Mouse (Mus musculus): Measurements from ENCODE around the gene Sash1.

The Sash1 gene

GRCm38 (mm10) chr10:8898831-8899511, 13.1 kb upstream of the Sash1 start:
- no peak for DNase-seq (ENCODE audit: low read depth, low spot score)

DNA sequence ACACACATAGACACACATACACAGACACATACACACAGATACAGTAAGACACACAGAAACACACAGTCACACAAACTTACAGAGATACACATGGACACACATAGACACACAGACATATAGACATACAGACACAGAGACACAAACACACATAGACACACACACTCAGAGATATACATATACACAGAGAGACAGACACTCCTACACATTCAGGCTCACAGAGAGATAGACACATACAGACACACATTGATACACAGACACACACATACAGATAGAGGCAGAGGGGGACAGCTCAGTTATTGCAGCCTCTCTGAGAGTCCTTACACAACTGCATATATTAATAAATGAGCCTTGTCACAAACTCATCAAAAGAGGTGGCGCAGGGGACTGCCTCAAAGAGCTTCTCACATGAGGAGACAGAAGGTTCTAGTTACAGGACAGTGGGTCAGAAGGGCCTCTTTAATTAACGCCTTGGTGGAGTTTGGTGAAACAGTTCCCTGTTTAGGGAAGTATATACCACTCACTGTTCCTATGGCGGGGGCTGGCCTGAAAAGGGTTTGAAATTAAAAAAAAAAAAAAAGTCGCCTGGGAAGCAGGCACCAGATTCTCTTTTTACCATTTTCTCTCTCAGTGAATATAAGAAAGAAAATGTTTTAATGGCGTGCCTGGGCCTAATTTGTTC, 12.4 kb upstream of the Sash1 start:
- DNase-seq (ENCODE audit: low read depth, low spot score), result no peak

- no peak for DNase-seq (ENCODE audit: low read depth, low spot score)
Observed at GRCm38 (mm10) chr10:8894965-8895515, 9.2 kb upstream of the Sash1 start.

GRCm38 (mm10) chr10:8890511-8890910, 4.6 kb upstream of the Sash1 start:
- DNase-seq (ENCODE audit: low read depth, low spot score), result no peak

DNA sequence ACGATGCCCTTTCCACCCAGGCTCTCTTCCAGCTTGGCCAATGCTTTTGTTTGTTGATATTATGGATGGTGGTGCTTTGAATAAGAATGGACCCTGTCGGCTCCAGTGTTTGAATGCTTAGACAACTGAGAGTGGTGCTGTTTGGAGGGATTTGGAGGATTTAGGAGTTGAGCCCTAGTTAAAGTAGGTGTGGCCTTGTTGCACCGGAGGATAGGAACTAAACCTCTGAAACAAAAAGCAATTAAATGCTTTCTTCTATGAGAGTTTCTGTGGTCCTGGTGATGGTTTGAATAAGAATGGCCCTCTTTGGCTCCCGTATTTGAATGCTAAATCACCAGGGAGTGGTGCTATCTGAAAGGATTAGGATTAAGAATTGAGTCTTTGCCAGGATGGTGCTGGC, 3.5 kb upstream of the Sash1 start:
- peak; percentile 50 for DNase-seq (ENCODE audit: low read depth, low spot score)

- no peak for DNase-seq (ENCODE audit: low read depth, low spot score)
Observed at GRCm38 (mm10) chr10:8886528-8886854, 621 bp upstream of the Sash1 start.

GRCm38 (mm10) chr10:8885201-8885600, 669 bp downstream of the Sash1 start:
- no peak for DNase-seq (ENCODE audit: low read depth, low spot score)

DNA sequence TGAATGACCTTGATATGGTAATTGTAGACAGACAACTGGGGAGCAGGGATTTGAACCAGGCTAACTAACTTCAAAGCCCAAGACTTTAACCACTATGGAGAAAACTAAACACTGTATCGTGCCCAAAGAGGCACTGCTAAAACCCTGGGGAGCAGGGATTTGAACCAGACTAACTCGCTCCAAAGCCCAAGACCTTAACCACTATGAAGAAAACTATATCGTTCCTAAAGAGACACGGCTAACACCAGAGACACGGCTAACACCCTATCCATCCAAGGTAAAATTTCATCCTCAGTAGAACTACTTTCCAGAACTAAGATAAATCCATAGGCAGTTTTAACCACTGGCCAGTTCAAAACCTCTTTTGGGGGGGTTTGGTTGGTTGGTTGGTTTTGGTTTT, 1.3 kb downstream of the Sash1 start:
- no peak for DNase-seq (ENCODE audit: low read depth, low spot score)

GRCm38 (mm10) chr10:8883686-8884085, 2.2 kb downstream of the Sash1 start:
- DNase-seq (ENCODE audit: low read depth, low spot score), result no peak

DNA sequence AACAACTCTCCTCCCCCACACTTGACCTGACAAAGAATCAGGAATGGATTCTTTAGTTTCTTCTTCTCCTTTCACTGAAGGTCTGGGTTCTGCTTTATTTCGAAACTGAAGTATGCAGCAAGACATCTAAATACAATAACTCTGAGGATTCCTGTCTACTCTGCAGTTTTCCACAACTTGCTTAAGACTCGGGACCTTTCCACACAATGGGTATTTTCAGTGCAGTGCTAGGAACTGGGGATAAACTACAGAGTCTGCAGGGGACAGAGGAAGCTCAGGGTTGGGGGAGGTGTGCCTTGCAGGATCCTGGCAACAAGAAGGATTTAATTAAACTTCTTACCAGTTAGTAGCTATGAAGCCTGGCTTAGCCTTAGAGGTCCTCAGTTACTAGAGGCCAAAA, 4.1 kb downstream of the Sash1 start:
- no peak for DNase-seq (ENCODE audit: low read depth, low spot score)

GRCm38 (mm10) chr10:8880950-8881675, 4.8 kb downstream of the Sash1 start:
- DNase-seq (ENCODE audit: low read depth, low spot score), result peak; percentile 29

DNA sequence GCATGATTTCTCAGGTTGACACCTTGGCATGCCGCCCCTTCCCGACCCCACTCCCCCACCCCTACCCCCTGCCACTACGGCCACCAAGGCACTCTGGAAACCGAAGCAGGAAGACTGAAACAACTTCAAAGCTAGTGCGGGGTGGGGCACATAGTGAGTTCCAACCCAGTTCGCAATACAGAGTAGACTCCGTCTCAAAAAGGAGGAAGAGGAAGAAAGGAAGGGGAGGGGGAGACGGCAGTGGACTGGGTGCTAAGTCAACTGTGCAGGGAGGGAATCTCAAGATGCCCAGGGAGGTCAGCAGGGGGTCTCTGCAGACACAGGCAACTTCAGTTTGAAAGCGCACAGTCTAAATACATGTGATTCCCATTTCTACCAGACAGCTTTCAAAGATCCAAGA, 7.0 kb downstream of the Sash1 start:
- DNase-seq (ENCODE audit: low read depth, low spot score), result no peak

- DNase-seq (ENCODE audit: low read depth, low spot score), result peak; percentile 36
Observed at GRCm38 (mm10) chr10:8878381-8878780, 7.5 kb downstream of the Sash1 start.

GRCm38 (mm10) chr10:8873631-8874370, 12.1 kb downstream of the Sash1 start:
- DNase-seq (ENCODE audit: low read depth, low spot score), result no peak

DNA sequence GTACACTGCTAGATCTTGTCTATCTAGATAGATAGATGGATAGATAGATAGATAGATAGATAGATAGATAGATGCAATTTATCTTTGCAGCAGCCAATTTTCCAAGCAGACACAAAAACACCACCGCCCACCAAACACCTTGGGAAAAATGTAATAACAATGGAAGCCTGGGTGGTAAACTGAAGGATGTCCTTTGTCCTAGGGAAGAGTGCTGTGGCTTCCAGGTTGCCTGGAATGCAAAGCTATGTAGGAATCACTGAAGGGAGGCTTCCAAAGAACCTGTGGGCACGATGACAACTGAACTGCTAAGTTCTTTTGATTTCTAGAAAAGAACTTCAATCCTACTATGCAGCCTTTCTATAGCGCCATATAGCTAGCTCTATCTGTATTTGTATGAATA, 13.1 kb downstream of the Sash1 start:
- DNase-seq (ENCODE audit: low read depth, low spot score), result no peak

DNA sequence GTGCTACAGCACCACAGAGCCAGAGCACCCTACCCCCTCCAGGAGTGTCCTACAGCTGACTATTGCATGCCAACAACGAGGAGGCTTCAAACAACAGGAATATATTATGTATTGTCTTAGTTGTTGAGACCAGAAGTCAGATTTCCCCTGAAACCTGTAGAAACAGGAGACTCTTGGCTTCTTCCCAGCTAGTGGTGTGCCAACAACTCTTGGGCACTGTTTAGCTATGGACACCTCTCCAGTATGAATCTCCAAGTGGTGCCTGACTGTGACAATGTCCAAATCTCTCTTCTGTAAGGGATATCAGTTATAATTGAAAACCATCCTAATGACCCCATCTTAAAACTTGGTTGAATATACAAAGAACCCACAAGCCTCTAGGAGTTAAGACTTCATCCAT, 13.9 kb downstream of the Sash1 start:
- DNase-seq (ENCODE audit: low read depth, low spot score), result no peak

GRCm38 (mm10) chr10:8870368-8870767, 15.5 kb downstream of the Sash1 start:
- DNase-seq (ENCODE audit: low read depth, low spot score), result no peak

DNA sequence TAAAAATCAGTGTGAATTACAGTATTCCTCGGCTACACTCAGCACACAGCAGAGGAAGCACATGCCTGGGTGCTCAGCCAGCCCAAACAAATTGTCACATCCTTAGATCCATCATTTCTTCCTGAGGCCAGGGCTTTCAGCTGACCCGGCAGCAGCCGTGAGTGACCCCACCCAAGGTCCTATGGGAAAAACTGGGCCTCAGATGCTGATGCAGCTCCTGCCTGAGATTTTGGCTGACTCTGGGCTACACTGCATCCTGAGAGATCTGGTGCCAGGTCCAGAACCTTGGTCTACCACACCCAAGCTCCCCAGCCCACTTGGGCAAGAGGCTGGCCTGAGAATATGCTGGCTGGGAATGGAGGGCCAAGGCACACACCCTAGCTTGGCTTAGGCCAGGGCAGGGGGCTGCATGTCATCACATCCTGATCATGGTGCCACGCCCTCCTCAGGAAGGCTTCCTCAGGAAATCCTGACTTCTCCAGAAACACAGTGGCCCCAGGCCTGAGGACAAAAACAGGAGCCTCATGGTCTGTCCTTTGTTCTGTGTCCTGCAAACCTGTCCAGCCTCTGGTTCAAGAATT, 19.7 kb downstream of the Sash1 start:
- no peak for DNase-seq (ENCODE audit: low read depth, low spot score)

DNA sequence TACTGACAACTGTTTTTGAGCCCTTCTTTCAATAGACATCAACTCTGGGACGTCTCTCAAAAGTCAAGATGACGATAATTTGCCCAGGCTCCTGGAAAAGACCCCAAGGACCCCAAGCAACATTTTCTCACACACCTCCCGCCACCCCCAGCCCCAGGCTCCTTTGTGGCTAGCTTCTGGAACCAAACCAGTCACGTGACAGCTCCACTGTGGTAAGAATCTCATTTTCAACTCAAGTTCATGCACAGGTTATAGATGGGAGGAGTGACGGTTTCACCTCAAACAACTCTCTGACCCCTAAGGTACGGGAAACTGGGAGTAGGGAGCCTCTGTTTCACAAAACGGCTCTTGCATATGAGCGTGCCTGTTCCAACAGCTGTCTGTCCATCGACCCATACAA, 25.2 kb downstream of the Sash1 start:
- DNase-seq (ENCODE audit: low read depth, low spot score), result no peak

GRCm38 (mm10) chr10:8858718-8859117, 27.2 kb downstream of the Sash1 start:
- DNase-seq (ENCODE audit: low read depth, low spot score), result no peak

GRCm38 (mm10) chr10:8856942-8857341, 28.9 kb downstream of the Sash1 start:
- DNase-seq (ENCODE audit: low read depth, low spot score), result no peak

GRCm38 (mm10) chr10:8853326-8853725, 32.5 kb downstream of the Sash1 start:
- no peak for DNase-seq (ENCODE audit: low read depth, low spot score)
